Mouse (Mus musculus): ENCODE measurements at regions not wholly inside any gene's neighbourhood (a gene's known extent, or its start where the extent isn't known, plus 50 kb on each side); places are given as distances from the start of the nearest gene placed in this dataset.
"Not testable (repeated sequence)": the region's sequence is repeated elsewhere in the genome, so short reads cannot be mapped to it uniquely, and the experiment has no call there.

- dilution Hi-C loops (cut with MboI; ENCODE audit: extremely low pct_ligation_motif_present, extremely low pct_unique_long_range_greater_than_20kb, low sequenced_read_pairs); in situ Hi-C loops (cut with MboI; ENCODE audit: low pct_ligation_motif_present, low pct_unique_long_range_greater_than_20kb, low sequenced_read_pairs); H3K79me2 ChIP-seq (replicated peaks; ENCODE audit: control insufficient read depth, extremely low read depth, insufficient read depth, poor library complexity, severe bottlenecking); H3K27ac ChIP-seq (ENCODE audit: insufficient read depth, low read depth); H3K27me3 ChIP-seq (replicated peaks); H3K36me3 ChIP-seq (replicated peaks in 1 of 2; ENCODE audit: control insufficient read depth in 1 of 2, insufficient read depth in 1 of 2, low read length in 1 of 2); H3K9ac ChIP-seq (ENCODE audit: insufficient read depth, low read depth); H3K9me3 ChIP-seq (replicated peaks; ENCODE audit: low read length); H3K4me3 ChIP-seq (replicated peaks in 1 of 3; ENCODE audit: low read depth in 2 of 3, low read length in 2 of 3, poor library complexity in 1 of 3): not testable (repeated sequence)
- peak; percentile 61 for DNase-seq (ENCODE audit: extremely low read depth)
- Histone ChIP-seq H3K4me2 (ENCODE audit: insufficient read depth, low read depth, poor library complexity, severe bottlenecking) (peak overlapping the region; percentile 36; the same call in 1 of the 2 replicates), H3K4me1 (ENCODE audit: control insufficient read depth in 1 of 2, insufficient read depth in 2 of 2) (peaks cover 2 to 11% of the 10 kb centered on the region in 2 experiments; a peak in 2 of 4 replicates)
- TF ChIP-seq IRF4 (IDR thresholded peaks at IDR 0.05; ENCODE audit: low read depth, low read length) (peak; percentile 59; the same call in 1 of the 2 replicates), ETS1 (conservative IDR thresholded peaks at IDR 0.05; ENCODE audit: low read depth, low read length) (peak; percentile 28; the same call in 1 of the 2 replicates), EP300 (IDR thresholded peaks at IDR 0.05; ENCODE audit: low read length) (0 out of 2 replicates have a peak, but pooled peaks have one; percentile 23), TBP (conservative IDR thresholded peaks at IDR 0.05; ENCODE audit: low read depth, low read length) (0 out of 2 replicates have a peak, but pooled peaks have one; percentile 23), MEF2A (IDR thresholded peaks at IDR 0.05; ENCODE audit: borderline replicate concordance, low read depth, low read length) (peak; percentile 77)
Measured at GRCm38 (mm10) chr7:106529023-106529422, 151.4 kb downstream of the Olfr693 start.

GRCm38 (mm10) chr7:106494851-106495250, 185.5 kb downstream of the Olfr693 start:
- dilution Hi-C loops (cut with MboI; ENCODE audit: extremely low pct_ligation_motif_present, extremely low pct_unique_long_range_greater_than_20kb, low sequenced_read_pairs) (no loop called here), in situ Hi-C loops (cut with MboI; ENCODE audit: low pct_ligation_motif_present, low pct_unique_long_range_greater_than_20kb, low sequenced_read_pairs) (loop anchor here (25.0 kb wide), 1 partner anchor 92 kb away; no protein-coding TSS in a partner anchor)
- no peaks in the 10 kb centered on the region for H3K36me3 ChIP-seq (replicated peaks in 1 of 2; ENCODE audit: control insufficient read depth in 1 of 2, insufficient read depth in 1 of 2, low read length in 1 of 2)
- no peak overlapping the region for H3K4me3 ChIP-seq (replicated peaks in 1 of 3; ENCODE audit: low read depth in 2 of 3, low read length in 2 of 3, poor library complexity in 1 of 3)
- no peak overlapping the region for H3K4me2 ChIP-seq (ENCODE audit: insufficient read depth, low read depth, poor library complexity, severe bottlenecking)
- no peak overlapping the region for H3K9ac ChIP-seq (ENCODE audit: insufficient read depth, low read depth)
- no peaks in the 10 kb centered on the region for H3K9me3 ChIP-seq (replicated peaks; ENCODE audit: low read length)
- TF ChIP-seq USF1 (IDR thresholded peaks at IDR 0.05; ENCODE audit: low read depth, low read length), result no peak
- no peak for TF ChIP-seq UBTF (IDR thresholded peaks at IDR 0.05; ENCODE audit: low read depth, low read length)
- no peak overlapping the region for H3K27ac ChIP-seq (ENCODE audit: insufficient read depth, low read depth)
- H3K79me2 ChIP-seq (replicated peaks; ENCODE audit: control insufficient read depth, extremely low read depth, insufficient read depth, poor library complexity, severe bottlenecking), result no peaks in the 10 kb centered on the region
- no peaks in the 10 kb centered on the region for H3K27me3 ChIP-seq (replicated peaks)
- no peak for DNase-seq (ENCODE audit: extremely low read depth)
- peaks cover 0 to 6% of the 10 kb centered on the region in 2 experiments; a peak in 1 of 4 replicates for H3K4me1 ChIP-seq (ENCODE audit: control insufficient read depth in 1 of 2, insufficient read depth in 2 of 2)
